ENCODE assay signal across 8 mouse cellular contexts in genomic region chr14:16379917-16380570, GRCm38 (mm10). TPM values are rescaled to one million over a fixed set of nuclear protein-coding genes. Genes with fewer than 3 reads are reported as not detected.
DNase-seq lines count a peak whose midpoint lies in the region; ATAC-seq and TF ChIP-seq lines count a peak whose summit lies in the region.

No protein-coding gene starts in this region.

- H3K9ac ChIP-seq in forebrain, postnatal 0 days: peak overlapping the region; percentile 34; the same call in 1 of the 2 replicates
- no peak overlapping the region for H3K9ac ChIP-seq in hindbrain, postnatal 0 days (replicated peaks; ENCODE audit: low read length)
- no peak overlapping the region for H3K9ac ChIP-seq in stomach, embryonic 15.5 days

- peak; percentile 52 to 61 for DNase-seq in right cerebral cortex, adult 2 months (ENCODE audit: low spot score in 2 of 2)
- DNase-seq in right cerebral cortex, postnatal 14 days: no peak
- peak; percentile 62 to 64 for DNase-seq in cerebellum, adult 18-20 months
- DNase-seq in forebrain, postnatal 0 days: peak; percentile 85
- peak; percentile 86 for DNase-seq in hindbrain, postnatal 0 days (ENCODE audit: low spot score)
- DNase-seq in left cerebral cortex, adult 9 months (ENCODE audit: low spot score in 2 of 2): peak; percentile 43 to 81
- peak; percentile 27 for DNase-seq in midbrain, embryonic 10.5 days (ENCODE audit: low spot score)

- H3K9me3 ChIP-seq in forebrain, postnatal 0 days (ENCODE audit: low read length): no peaks in the 10 kb centered on the region
- no peaks in the 10 kb centered on the region for H3K9me3 ChIP-seq in hindbrain, postnatal 0 days (ENCODE audit: low read length)
- H3K9me3 ChIP-seq in midbrain, embryonic 10.5 days (replicated peaks): no peaks in the 10 kb centered on the region
- no peaks in the 10 kb centered on the region for H3K9me3 ChIP-seq in stomach, embryonic 15.5 days

- H3K27ac ChIP-seq in forebrain, postnatal 0 days (ENCODE audit: low read depth, low read length): peak overlapping the region; percentile 54; the same call in 1 of the 2 replicates
- no peak overlapping the region for H3K27ac ChIP-seq in hindbrain, postnatal 0 days
- peak overlapping the region; percentile 71 for H3K27ac ChIP-seq in midbrain, embryonic 10.5 days (replicated peaks)
- H3K27ac ChIP-seq in stomach, embryonic 15.5 days: 0 out of 2 replicates have a peak overlapping the region, but pooled peaks have one; percentile 18

- no peak overlapping the region for H3K4me2 ChIP-seq in forebrain, postnatal 0 days (ENCODE audit: low read depth)
- H3K4me2 ChIP-seq in hindbrain, postnatal 0 days (ENCODE audit: low read depth, low read length): 0 out of 2 replicates have a peak overlapping the region, but pooled peaks have one; percentile 18
- H3K4me2 ChIP-seq in stomach, embryonic 15.5 days: no peak overlapping the region

- H3K36me3 ChIP-seq in forebrain, postnatal 0 days (ENCODE audit: insufficient read depth): no peaks in the 10 kb centered on the region; the same call in 1 of the 2 replicates
- H3K36me3 ChIP-seq in hindbrain, postnatal 0 days (ENCODE audit: insufficient read depth, low read length): no peaks in the 10 kb centered on the region
- peaks cover 8% of the 10 kb centered on the region; the same call in 1 of the 2 replicates for H3K36me3 ChIP-seq in midbrain, embryonic 10.5 days
- H3K36me3 ChIP-seq in stomach, embryonic 15.5 days: no peaks in the 10 kb centered on the region

- H3K4me1 ChIP-seq in forebrain, postnatal 0 days (ENCODE audit: insufficient read depth): no peaks in the 10 kb centered on the region
- 0 out of 2 replicates have a peak, but pooled peaks cover 2% of the 10 kb centered on the region for H3K4me1 ChIP-seq in hindbrain, postnatal 0 days (ENCODE audit: insufficient read depth, low read length)
- H3K4me1 ChIP-seq in midbrain, embryonic 10.5 days: peaks cover 8% of the 10 kb centered on the region
- H3K4me1 ChIP-seq in stomach, embryonic 15.5 days: peaks cover 7% of the 10 kb centered on the region; the same call in 1 of the 2 replicates

- 0% methylated on average over 2 of the region's 2 CpGs for whole genome bisulfite sequencing in forebrain, postnatal 0 days
- 9% methylated on average over 2 of the region's 2 CpGs for WGBS in hindbrain, postnatal 0 days
- 13% methylated on average over 2 of the region's 2 CpGs for WGBS in midbrain, embryonic 10.5 days
- 25% methylated on average over 2 of the region's 2 CpGs for WGBS in stomach, embryonic 15.5 days

- peak; percentile 87 for TF ChIP-seq CTCF in forebrain, postnatal 0 days (IDR thresholded peaks at IDR 0.05; ENCODE audit: low read depth)
- peak; percentile 89 for TF ChIP-seq CTCF in hindbrain, postnatal 0 days (IDR thresholded peaks at IDR 0.05; ENCODE audit: low read depth)

- no peak overlapping the region for H3K4me3 ChIP-seq in forebrain, postnatal 0 days (ENCODE audit: low read depth, low read length)
- H3K4me3 ChIP-seq in hindbrain, postnatal 0 days (ENCODE audit: low read length): no peak overlapping the region
- no peak overlapping the region for H3K4me3 ChIP-seq in midbrain, embryonic 10.5 days
- H3K4me3 ChIP-seq in stomach, embryonic 15.5 days (replicated peaks): no peak overlapping the region

- no peaks in the 10 kb centered on the region for H3K27me3 ChIP-seq in forebrain, postnatal 0 days (ENCODE audit: insufficient read depth, low read length)
- H3K27me3 ChIP-seq in hindbrain, postnatal 0 days (ENCODE audit: insufficient read depth, low read length): no peaks in the 10 kb centered on the region
- no peaks in the 10 kb centered on the region for H3K27me3 ChIP-seq in midbrain, embryonic 10.5 days (ENCODE audit: low read depth, poor library complexity, severe bottlenecking)
- no peaks in the 10 kb centered on the region for H3K27me3 ChIP-seq in stomach, embryonic 15.5 days (replicated peaks)

- ATAC-seq in forebrain, postnatal 0 days: peak; percentile 93
- ATAC-seq in hindbrain, postnatal 0 days: peak; percentile 90
- peak; percentile 83; the same call in 1 of the 2 replicates for ATAC-seq in stomach, embryonic 15.5 days (ENCODE audit: insufficient read depth, low FRiP score, low read depth)

RNA-seq across cellular contexts. Expression of gene Top2b, which starts 15.1 kb away (rescaled TPM):
- total RNA-seq in forebrain, postnatal 0 days (2014; rRNA removed): 173 and 198 TPM in 2 replicates
- polyA plus RNA-seq in forebrain, postnatal 0 days (2015; fragmentation: Nextera tagmentation; extraction: Ambion mirVana): 45.0 and 52.8 TPM in 2 replicates
- 79.0 and 93.3 TPM in 2 replicates for total RNA-seq in hindbrain, postnatal 0 days (2014; rRNA removed)
- 40.9 and 42.6 TPM in 2 replicates for polyA plus RNA-seq in hindbrain, postnatal 0 days (2015; fragmentation: Nextera tagmentation; extraction: Ambion mirVana)
- 64.5 and 83.2 TPM in 2 replicates for polyA plus RNA-seq in midbrain, embryonic 10.5 days (2016; fragmentation: Nextera tagmentation; extraction: Ambion mirVana)
- polyA plus RNA-seq in stomach, embryonic 15.5 days (2015; fragmentation: Nextera tagmentation; extraction: Ambion mirVana): 36.6 and 43.3 TPM in 2 replicates
